Mouse (Mus musculus) heart, postnatal 0 days (tissue): ENCODE data around the gene Stim1.

Source experiments
- CTCF ChIP-seq: IDR thresholded peaks from 2 replicates; pipeline ENCODE4 v1.5.1; 2016; ENCODE audit warnings: antibody characterized with exemption, control low read depth, low read depth
- EP300 ChIP-seq: IDR thresholded peaks from 2 replicates; pipeline ENCODE4 v1.6.1; 2016; ENCODE audit warnings: antibody characterized with exemption, low read depth

DNA sequence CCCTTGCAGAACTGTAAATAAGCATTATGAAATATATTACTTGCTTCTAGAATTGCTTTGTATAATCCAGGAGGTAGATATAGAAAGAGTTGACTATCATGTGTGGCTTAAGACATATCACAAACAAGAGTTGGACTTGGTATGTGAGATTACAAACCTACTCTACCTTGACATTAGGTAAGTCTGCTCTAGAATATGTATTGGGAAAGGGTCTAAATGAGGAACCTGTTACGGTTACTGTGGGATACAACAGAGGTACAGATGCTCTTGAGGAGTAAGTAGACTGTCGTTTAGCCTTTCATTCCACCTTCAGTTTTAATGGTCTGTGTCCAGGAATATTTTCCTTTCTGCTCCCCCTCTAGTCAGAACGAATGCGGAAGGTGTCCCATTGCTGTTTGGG is 34.9 kb downstream of the Stim1 start:
- TF ChIP-seq CTCF (no peak), EP300 (no peak)
